8 mouse cellular contexts compared by ENCODE assay signal in genomic region chr10:22479860-22480259, GRCm38 (mm10).
DNase-seq lines count a peak whose midpoint lies in the region; ATAC-seq and TF ChIP-seq lines count a peak whose summit lies in the region.
"Not testable (repeated sequence)": the region's sequence is repeated elsewhere in the genome, so short reads cannot be mapped to it uniquely, and the experiment has no call there.

No protein-coding gene starts in this region.

- not testable (repeated sequence) for H3K4me2 ChIP-seq in midbrain, embryonic 15.5 days

- not testable (repeated sequence) for H3K36me3 ChIP-seq in limb, embryonic 10.5 days; midbrain, embryonic 15.5 days (replicated peaks); spleen, adult 2 months (ENCODE audit: control insufficient read depth, insufficient read depth, low read length)

- H3K9me3 ChIP-seq in limb, embryonic 10.5 days (replicated peaks); midbrain, embryonic 15.5 days: not testable (repeated sequence)

- H3K4me1 ChIP-seq in limb, embryonic 10.5 days; midbrain, embryonic 15.5 days; spleen, adult 2 months (ENCODE audit: control insufficient read depth, insufficient read depth, insufficient read length): not testable (repeated sequence)

- H3K4me3 ChIP-seq in limb, embryonic 10.5 days; midbrain, embryonic 15.5 days; spleen, adult 2 months (ENCODE audit: extremely low read depth, insufficient read depth, insufficient read length): not testable (repeated sequence)

- WGBS in limb, embryonic 10.5 days: 4% methylated on average over 4 of the region's 4 CpGs
- WGBS in midbrain, embryonic 15.5 days: 4% methylated on average over 4 of the region's 4 CpGs
- WGBS in spleen, adult 2 months: 3% methylated on average over 4 of the region's 4 CpGs

- not testable (repeated sequence) for TF ChIP-seq POLR2A in spleen, adult 2 months (IDR thresholded peaks at IDR 0.05; ENCODE audit: low read depth, low read length)

- not testable (repeated sequence) for H3K27ac ChIP-seq in limb, embryonic 10.5 days; midbrain, embryonic 15.5 days; spleen, adult 2 months (ENCODE audit: insufficient read depth, low read length)

- peak; percentile 42 to 48 for DNase-seq in B cell, adult 2 months
- DNase-seq in brain, adult 2 months (ENCODE audit: low read depth, low spot score): peak; percentile 80
- peak; percentile 76 for DNase-seq in embryo, embryonic 9.5 days (ENCODE audit: extremely low spot score)
- peak; percentile 2 to 36 for DNase-seq in heart, adult 18-20 months
- DNase-seq in kidney, adult 8-10 months: peak; percentile 16 to 21
- peak; percentile 69 for DNase-seq in limb, embryonic 10.5 days (ENCODE audit: low spot score)
- DNase-seq in spleen, adult 2 months (ENCODE audit: low read depth in 1 of 2, low spot score in 2 of 2): peak; percentile 7 to 8

- peak; percentile 91 for ATAC-seq in midbrain, embryonic 15.5 days (replicated peaks)

- peak; percentile 30; the same call in 1 of the 2 replicates for TF ChIP-seq CTCF in spleen, adult 2 months (IDR thresholded peaks at IDR 0.05; ENCODE audit: extremely low read depth, insufficient read depth, insufficient read length, insufficient replicate concordance)

- not testable (repeated sequence) for H3K27me3 ChIP-seq in limb, embryonic 10.5 days (ENCODE audit: low read depth, poor library complexity, severe bottlenecking); midbrain, embryonic 15.5 days (replicated peaks); spleen, adult 2 months (ENCODE audit: control insufficient read depth, insufficient read depth, low read length)

- not testable (repeated sequence) for H3K9ac ChIP-seq in midbrain, embryonic 15.5 days

Comparison
In these comparisons a context has a peak if more than half of its experiments do, and no peak if none do; other contexts are left out.
1. DNase-seq: peak in every context shown above with its lines; median percentile 80 in brain, adult 2 months; 76 in embryo, embryonic 9.5 days; 69 in limb, embryonic 10.5 days; 45 in B cell, adult 2 months; 19 in heart, adult 18-20 months; 18 in kidney, adult 8-10 months; 8 in spleen, adult 2 months.